Mouse (Mus musculus) gastrocnemius, adult 2 months (tissue): Measurements from ENCODE around the gene Mrc2. TPM values are rescaled to one million over a fixed set of nuclear protein-coding genes. Genes with fewer than 3 reads are reported as not detected.
A peak's percentile ranks its signal among the peaks of the same experiment; 100 is the strongest.

Source experiments
- DNase-seq: peaks from one replicate; pipeline ENCODE4 v3.0.0; 2022
- H3K27ac ChIP-seq: fragments of 200-600 bp; 2 replicates; pipeline ENCODE4 v1.8.1; 2022; ENCODE audit warnings: mild to moderate bottlenecking
- H3K4me3 ChIP-seq: fragments of 200-600 bp; 2 replicates; pipeline ENCODE4 v1.8.1; 2022; ENCODE audit warnings: mild to moderate bottlenecking, moderate library complexity
- CTCF ChIP-seq: fragments of 200-600 bp; IDR thresholded peaks from 2 replicates; pipeline ENCODE4 v1.8.1; 2022; ENCODE audit warnings: antibody characterized with exemption, mild to moderate bottlenecking, moderate library complexity
- intact Hi-C: fragments of 180-260 bp; cut with DNase I; formaldehyde crosslinking; loops from one replicate; pipeline ENCODE4 v1.15.1; 2025
- total RNA-seq, 2 experiments: library from RNA; stranded (reverse); gene quantifications; 2 replicates each; pipeline ENCODE4 v1.2.3; 2021

Gene Mrc2
- total RNA-seq, 2 experiments from 2014 or later, result 5.9 to 17.6 TPM

- peak overlapping the region; percentile 5; the same call in 1 of the 2 replicates for H3K4me3 ChIP-seq
- peak; percentile 84 for DNase-seq
- H3K27ac ChIP-seq, result peak overlapping the region; percentile 82
- intact Hi-C loops, result no loop called here
- no peak for TF ChIP-seq CTCF
Observed at GRCm38 (mm10) chr11:105312972-105313632, 20.7 kb downstream of the Mrc2 start.

- Histone ChIP-seq H3K27ac (peak overlapping the region; percentile 82), H3K4me3 (no peak overlapping the region; the same call in 1 of the 2 replicates)
- DNase-seq, result no peak
- intact Hi-C loops, result no loop called here
- no peak for TF ChIP-seq CTCF
Observed at GRCm38 (mm10) chr11:105313633-105314014, 21.2 kb downstream of the Mrc2 start.

DNA sequence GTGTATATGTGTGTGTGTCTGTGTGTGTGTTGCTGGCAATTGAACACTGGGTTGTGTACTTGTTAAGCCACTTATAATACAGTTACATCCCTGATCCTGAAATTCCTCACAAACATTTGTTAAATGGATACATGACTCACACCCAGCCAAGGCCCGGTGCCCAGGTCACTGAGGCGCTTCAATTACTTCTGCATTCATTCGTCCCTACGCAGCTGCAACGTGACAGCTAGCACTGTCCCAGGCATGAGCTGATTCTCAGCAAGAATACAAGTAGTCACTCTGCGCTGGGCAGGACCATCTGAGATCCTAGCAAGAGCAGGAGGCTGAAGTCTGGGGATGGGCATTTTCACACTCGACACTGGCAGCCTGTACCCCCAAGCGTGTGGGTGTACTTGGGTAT lies 22.9 kb downstream of the Mrc2 start:
- intact Hi-C loops, result no loop called here
- DNase-seq, result peak; percentile 56
- TF ChIP-seq CTCF, result no peak
- Histone ChIP-seq H3K4me3 (no peak overlapping the region), H3K27ac (peak overlapping the region; percentile 58)

- intact Hi-C loops, result no loop called here
- no peak overlapping the region for H3K4me3 ChIP-seq
- no peak for DNase-seq
- H3K27ac ChIP-seq, result peak overlapping the region; percentile 58
- no peak for TF ChIP-seq CTCF
Observed at GRCm38 (mm10) chr11:105316121-105316520, 23.7 kb downstream of the Mrc2 start.

GRCm38 (mm10) chr11:105317769-105318168 lies 25.3 kb downstream of the Mrc2 start:
- DNase-seq, result no peak
- Histone ChIP-seq H3K4me3 (no peak overlapping the region), H3K27ac (no peak overlapping the region)

DNA sequence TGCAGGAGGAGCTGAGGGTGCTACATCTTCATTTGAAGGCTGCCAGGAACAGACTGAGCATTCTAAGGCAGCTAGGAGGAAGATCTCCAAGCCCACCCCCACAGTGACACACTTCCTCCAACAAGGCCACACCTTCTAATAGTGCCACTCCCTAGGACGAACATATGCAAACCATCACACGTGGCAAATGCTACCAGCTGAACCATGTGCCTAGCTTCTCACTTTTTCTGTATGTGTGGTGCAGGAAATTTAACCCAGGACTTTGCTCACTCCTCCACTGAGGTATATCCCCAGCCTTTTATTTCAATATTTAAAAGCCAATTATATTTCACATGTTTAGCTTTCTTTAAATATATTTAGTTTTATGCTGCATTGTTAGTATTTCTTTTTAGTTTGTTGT lies 28.6 kb downstream of the Mrc2 start:
- no peak for DNase-seq
- no peak overlapping the region for H3K4me3 ChIP-seq
- H3K27ac ChIP-seq, result no peak overlapping the region
- intact Hi-C loops, result no loop called here
- no peak for TF ChIP-seq CTCF

More at GRCm38 (mm10) chr11:105317769-105318168, 25.3 kb downstream of the Mrc2 start:
- no peak for TF ChIP-seq CTCF
- intact Hi-C loops, result no loop called here

DNA sequence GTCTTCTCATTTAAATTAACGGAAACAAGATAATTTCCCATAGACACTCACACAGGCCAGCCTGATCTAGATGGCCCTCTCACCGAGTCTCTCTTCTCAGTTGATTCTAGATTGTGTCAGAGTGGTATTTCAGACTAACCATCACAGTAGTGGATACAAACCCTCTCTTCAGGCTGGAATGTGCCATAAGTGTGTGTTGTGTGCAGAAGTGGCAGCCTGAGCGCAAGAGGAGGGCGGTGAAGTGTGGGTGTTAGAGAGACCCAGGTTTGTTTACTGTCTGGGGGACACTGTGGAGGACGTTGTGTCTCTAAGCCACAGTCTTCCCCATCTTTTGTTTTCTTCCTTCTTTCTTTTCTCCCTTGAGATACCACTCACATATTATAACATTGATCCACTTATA lies 31.1 kb downstream of the Mrc2 start:
- intact Hi-C loops, result no loop called here
- no peak overlapping the region for H3K4me3 ChIP-seq
- TF ChIP-seq CTCF, result no peak
- no peak overlapping the region for H3K27ac ChIP-seq
- no peak for DNase-seq

DNA sequence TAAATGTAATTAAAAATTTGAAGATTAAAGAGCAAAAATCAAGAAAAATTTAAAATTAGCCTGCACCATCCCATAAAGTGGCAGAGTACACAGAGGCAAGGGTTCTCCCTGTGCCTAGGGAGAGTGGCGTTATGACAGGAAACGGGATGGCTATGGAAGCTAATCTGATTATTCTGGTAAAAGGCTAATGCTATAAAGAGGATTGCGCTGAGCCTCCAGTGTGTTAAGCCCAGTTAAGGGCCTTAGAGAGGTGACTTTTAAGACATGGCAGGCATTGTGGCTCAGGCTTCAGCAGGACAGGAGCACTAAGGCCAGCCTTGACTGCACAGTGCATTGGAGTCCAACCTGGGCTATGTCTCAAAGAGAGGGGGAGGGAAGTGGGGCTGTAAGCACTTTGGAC lies 34.7 kb downstream of the Mrc2 start:
- no peak for DNase-seq
- H3K27ac ChIP-seq, result no peak overlapping the region
- intact Hi-C loops, result no loop called here
- TF ChIP-seq CTCF, result no peak
- H3K4me3 ChIP-seq, result no peak overlapping the region

GRCm38 (mm10) chr11:105329962-105330361 lies 37.5 kb downstream of the Mrc2 start:
- DNase-seq, result no peak
- Histone ChIP-seq H3K27ac (no peak overlapping the region), H3K4me3 (no peak overlapping the region)
- intact Hi-C loops, result loop anchor here (5.0 kb wide), 1 partner anchor 48 kb away; no protein-coding TSS in a partner anchor
- TF ChIP-seq CTCF, result no peak

DNA sequence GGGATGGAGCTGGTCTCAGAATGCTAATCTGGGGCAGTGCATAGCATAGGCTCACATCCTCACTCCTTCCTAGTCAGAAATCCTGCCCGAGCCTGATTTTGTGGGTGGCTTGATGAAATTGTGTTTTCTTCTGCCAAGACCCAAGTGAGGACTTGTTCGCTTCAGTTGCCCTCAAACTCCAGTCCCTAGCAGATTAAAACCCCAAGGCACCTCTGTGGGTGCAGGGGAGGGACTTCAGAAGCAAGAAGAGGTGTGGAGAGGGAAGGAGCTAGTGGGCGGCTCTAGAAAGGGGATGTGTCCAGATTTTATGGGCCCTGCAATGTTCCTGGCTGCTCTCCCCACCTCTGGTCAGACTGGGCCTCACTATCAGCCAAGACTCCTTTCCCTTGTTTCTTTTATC lies 38.7 kb downstream of the Mrc2 start:
- no peak for TF ChIP-seq CTCF
- Histone ChIP-seq H3K4me3 (no peak overlapping the region), H3K27ac (no peak overlapping the region)
- intact Hi-C loops, result loop anchor here (5.0 kb wide), 1 partner anchor 49 kb away; no protein-coding TSS in a partner anchor
- no peak for DNase-seq

DNA sequence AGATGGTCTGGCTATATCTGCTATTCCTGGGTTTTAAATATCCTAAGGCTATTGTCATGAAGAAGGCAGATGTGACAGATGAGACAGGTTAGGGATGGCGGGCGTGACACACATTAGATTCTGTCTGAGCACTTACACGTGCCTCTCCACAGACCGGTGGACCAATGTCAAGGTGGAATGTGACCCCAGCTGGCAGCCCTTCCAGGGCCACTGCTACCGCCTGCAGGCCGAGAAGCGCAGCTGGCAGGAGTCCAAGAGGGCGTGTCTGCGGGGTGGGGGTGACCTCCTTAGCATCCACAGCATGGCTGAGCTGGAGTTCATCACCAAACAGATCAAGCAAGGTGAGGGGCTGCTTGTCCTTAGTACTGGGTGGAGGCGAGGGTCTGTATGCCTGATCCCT lies 39.3 kb downstream of the Mrc2 start:
- DNase-seq, result peak; percentile 92
- TF ChIP-seq CTCF, result peak; percentile 37; the same call in 1 of the 2 replicates
- intact Hi-C loops, result loop anchor here (5.0 kb wide), 1 partner anchor 49 kb away; no protein-coding TSS in a partner anchor
- H3K4me3 ChIP-seq, result no peak overlapping the region
- no peak overlapping the region for H3K27ac ChIP-seq

DNA sequence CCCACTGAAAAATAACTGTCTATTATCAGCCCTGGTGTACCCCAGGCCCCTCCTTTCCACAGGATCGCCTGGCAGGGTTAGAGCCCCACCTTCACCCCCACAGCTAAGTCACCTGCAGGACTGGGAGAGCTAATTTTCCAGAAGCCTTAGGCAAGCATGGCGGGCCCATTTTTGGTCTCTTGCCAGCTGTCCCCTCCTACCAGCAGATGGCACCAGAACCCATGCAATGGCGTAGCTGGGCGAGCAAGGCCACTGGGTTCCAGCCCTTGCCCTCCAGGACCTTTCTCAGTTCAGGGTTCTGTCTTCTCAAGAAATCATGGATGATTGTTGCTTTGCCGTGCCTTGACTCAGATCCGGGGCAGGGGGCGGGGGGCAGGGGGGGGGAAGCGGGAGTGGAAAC lies 40.0 kb downstream of the Mrc2 start:
- peak; percentile 75 for DNase-seq
- TF ChIP-seq CTCF, result peak; percentile 64
- intact Hi-C loops, result loop anchor here (5.0 kb wide), 1 partner anchor 50 kb away; no protein-coding TSS in a partner anchor
- H3K4me3 ChIP-seq, result no peak overlapping the region
- H3K27ac ChIP-seq, result no peak overlapping the region

DNA sequence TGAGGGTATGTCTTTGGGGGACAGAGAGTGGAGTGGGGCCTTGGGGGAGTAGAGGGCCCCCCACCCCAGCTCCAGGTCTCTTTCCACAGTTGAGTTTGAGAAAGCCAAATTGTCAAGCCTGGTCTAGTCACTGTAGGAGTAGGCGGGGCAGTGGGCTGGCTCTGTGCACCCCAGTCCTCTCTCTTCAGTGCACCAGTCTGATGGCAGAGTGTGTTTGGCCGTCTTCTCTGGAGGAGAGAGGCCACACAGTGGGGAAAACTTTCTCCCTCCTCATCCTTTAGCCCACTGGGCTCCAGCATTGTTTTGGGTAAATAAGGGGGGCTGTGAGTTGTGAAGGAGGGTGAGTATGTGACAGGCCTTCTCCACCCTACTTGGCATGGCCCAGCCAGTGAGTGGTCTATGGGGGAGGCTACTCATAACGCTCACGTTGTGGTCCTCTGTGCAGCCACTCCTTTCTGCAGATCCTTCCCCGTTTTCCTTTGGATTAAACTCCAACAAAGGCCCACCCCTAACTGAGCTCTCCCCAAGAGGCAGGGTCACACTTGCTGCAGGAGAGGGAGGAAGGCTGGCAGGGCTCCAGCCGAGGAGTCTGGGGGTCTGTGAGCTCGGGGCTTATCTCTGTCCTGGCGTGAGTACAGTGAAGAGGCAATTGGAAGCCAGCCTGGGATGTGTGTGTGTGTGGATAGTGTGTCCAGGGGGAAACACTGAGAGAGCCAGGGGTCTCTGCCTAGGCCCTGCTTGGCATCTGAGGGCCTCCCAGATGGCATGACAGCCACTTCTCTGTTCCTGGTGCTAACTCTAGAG lies 41.6 kb downstream of the Mrc2 start:
- H3K27ac ChIP-seq, result no peak overlapping the region
- TF ChIP-seq CTCF, result no peak
- no peak overlapping the region for H3K4me3 ChIP-seq
- intact Hi-C loops, result loop anchor here (5.0 kb wide), 1 partner anchor 52 kb away; no protein-coding TSS in a partner anchor
- no peak for DNase-seq
